Mouse (Mus musculus) cerebellum, postnatal 25 days (tissue): ENCODE measurements around the gene Hist1h4n.
"Not testable (repeated sequence)": the region's sequence is repeated elsewhere in the genome, so short reads cannot be mapped to it uniquely, and the experiment has no call there.

Source experiments
- DNase-seq, 2 experiments: peaks; one replicate each; pipeline ENCODE4 v3.0.0; 2021; ENCODE audit warnings: mixed read lengths in 2 of 2

The Hist1h4n gene

DNA sequence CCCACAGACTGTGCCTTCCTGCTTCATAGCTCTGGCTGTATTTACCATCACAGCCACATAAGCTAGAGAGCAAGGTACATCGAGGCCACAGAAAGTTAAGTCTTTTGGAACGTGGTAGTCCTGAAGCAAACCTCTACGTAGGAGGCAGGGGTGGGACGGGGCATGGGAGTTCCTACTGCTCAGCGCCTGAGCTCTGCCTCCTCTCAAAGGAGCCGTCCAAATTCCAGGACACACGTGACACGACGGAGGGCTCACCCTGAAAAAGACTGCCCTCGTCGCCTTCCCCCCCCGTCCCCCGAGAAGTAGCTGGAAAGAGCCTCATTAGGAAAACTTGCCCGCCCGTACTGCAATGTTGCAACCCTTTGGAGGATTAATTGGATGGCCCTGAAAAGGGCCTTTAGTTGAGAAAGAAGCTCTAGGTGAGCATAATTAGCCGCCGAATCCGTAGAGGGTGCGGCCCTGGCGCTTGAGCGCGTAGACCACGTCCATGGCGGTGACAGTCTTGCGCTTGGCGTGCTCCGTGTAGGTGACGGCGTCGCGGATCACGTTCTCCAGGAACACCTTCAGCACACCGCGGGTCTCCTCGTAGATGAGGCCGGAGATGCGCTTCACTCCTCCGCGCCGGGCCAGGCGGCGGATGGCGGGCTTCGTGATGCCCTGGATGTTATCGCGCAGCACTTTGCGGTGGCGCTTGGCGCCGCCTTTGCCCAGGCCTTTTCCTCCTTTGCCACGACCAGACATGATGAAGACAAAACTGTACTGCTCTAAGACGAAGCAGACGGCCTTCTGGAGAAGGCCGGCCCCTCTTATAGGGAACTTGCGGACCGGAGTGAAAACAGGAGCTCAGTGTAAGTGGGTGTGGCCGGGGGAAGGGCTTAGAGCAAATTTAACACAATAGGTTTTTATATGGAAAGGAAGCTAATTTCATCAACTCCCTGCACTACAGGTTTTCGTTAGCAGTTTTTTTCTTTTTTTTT is at the start of gene Hist1h4n:
Gene Hist1h4n (minus strand): TSS at position 779 of the 977 bp plus-strand sequence.
- DNase-seq = peak; percentile 35 to 41

DNA sequence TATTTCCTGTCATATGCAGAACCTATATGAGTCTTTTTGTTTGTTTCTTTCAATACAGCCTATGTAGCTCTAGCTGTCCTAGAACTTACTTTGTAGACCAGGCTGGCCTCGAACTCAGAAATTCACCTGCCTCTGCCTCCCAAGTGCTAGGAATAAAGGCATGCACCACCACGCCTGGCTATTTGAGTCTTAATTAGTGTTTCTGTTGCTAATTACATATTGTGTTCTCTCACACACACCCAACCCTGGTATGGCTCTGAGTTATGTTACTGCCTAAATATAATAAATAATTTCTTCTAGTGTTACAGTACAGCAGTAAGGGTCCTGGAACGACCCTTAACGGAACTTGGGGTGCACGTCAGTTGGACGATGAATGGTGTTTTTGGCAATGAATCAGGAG is 48.7 kb upstream of the Hist1h4n start:
- DNase-seq = no peak

DNA sequence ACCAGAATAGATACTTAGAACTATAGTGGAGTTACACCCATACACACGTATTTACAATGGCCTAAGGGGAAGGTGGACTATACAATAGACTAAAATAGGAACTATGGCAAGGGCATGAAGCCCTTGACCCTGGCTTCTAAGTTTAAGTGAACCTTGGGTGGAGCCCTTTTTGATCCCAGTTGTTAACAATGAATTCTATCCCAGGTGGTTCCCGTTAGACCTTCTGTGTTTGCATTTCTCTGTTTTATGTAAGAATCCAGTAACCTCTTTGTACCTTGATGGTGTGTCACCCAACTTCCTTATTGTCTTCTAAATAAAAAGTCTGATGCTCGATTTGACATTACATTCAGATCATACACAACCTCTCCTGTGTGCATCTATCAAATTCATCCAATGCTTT is 33.5 kb upstream of the Hist1h4n start:
- not testable (repeated sequence) for DNase-seq

DNA sequence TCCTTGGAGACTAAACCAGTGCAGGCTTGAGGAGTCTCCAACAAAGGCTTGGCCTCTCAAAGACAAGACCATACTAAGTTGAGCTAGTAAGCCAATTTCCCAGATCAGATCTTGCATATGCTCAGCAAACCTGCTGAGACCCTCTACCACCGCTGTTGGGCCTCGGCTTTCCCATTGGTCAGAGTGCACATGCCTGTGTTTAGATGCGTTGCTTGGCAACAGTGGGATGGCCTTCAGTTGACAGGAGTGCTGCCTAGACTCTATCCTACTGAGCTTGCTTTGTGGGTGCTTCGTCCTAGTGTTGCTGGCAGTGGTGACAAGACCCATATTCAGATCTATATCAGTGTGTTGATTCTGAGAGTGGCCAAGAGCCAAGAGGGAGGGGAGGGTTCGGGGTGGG is 29.6 kb upstream of the Hist1h4n start:
- DNase-seq = no peak

- peak; percentile 56 to 68 for DNase-seq
Observed at GRCm38 (mm10) chr13:21855698-21856162, 23.7 kb upstream of the Hist1h4n start.

- peak; percentile 91 to 92 for DNase-seq
Observed at GRCm38 (mm10) chr13:21855146-21855545, 23.1 kb upstream of the Hist1h4n start.

- DNase-seq = peak; percentile 17 to 58
Observed at GRCm38 (mm10) chr13:21852215-21852945, 20.4 kb upstream of the Hist1h4n start.

DNA sequence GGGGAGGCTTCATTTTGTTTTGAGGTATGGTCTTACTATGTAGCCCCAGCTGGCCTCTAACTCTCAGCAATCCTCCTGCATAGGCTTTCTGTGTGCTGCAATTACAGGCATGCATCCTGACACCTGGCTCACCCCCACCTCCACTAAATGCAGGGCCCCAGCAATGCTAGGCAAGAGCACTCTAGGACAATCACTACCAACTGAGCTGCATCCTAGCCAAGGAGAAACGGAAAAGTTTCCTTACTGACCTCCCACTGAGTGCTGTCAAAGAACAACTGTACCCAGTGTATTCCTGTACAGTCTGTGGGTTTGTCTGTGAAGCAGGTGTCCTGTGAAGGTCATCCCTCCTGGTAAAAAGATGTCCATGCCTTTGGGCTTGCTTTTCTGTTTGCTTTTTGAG is 18.7 kb upstream of the Hist1h4n start:
- DNase-seq = not testable (repeated sequence)

- DNase-seq = peak in 1 of 2 experiments; percentile 15
Observed at GRCm38 (mm10) chr13:21847883-21848282, 15.9 kb upstream of the Hist1h4n start.

- DNase-seq = not testable (repeated sequence)
Observed at GRCm38 (mm10) chr13:21846356-21846755, 14.4 kb upstream of the Hist1h4n start.

DNA sequence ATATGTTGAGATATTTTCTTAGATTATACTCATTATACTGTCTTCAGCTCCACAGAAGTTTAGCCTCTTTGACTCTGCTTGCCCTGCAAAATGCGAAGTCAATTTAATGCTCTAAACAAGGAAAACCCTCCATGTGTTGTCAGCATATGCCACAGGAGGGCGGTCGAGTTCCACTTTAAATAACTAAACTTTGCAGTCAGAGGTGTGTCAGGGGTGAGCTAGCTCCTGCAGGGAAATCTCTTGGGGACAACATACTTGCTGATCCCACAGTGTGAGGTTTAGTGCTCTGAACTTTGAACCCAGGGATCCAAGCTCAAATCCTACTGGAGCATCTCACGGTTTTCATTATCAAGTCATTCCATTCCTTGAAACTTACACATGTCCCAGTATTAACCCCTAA is 8.5 kb upstream of the Hist1h4n start:
- DNase-seq = not testable (repeated sequence)

DNA sequence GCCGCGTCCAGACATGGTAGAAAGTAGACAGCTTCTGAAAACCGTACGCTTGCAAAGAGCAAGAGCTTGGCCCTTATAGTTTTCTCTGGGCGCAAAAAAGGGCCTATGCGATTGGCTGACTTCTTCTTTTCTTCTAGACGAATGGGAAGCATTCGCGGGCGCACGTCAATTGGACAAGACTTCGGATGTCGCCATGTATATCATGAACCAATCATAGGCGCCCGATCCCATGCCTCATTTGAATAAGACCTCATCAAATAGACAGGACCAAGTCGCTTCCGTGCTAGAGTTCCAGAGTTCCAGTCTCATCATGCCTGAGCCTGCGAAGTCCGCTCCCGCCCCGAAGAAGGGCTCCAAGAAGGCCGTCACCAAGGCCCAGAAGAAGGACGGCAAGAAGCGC is 1.5 kb upstream of the Hist1h4n start, which contains the start of the genes Hist1h2ap and Hist1h2br:
Gene Hist1h2ap (minus strand): TSS at position 47 of the 400 bp plus-strand sequence.
Gene Hist1h2br (plus strand): TSS at position 283 of the 400 bp plus-strand sequence.
- not testable (repeated sequence) for DNase-seq

DNA sequence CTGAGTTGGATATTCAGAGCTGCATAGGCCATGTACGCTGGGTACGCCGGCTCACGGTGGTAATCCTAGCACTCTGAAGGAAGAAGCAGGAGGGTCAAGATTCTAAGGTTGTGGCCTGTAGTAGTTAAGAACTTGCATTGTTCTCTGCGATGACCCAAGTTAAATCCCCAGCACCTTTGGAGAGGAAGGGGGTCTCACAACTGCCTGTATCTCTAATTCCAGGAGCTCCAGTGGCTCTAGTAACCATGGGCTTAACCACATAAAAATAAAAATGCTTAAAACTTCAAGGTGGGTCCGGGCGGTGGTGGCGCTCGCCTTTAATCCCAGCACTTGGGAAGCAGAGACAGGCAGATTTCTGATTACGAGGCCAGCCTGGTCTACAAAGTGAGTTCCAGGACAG is 1.7 kb downstream of the Hist1h4n start:
- no peak for DNase-seq

- no peak for DNase-seq
Observed at GRCm38 (mm10) chr13:21828511-21828910, 3.5 kb downstream of the Hist1h4n start.

DNA sequence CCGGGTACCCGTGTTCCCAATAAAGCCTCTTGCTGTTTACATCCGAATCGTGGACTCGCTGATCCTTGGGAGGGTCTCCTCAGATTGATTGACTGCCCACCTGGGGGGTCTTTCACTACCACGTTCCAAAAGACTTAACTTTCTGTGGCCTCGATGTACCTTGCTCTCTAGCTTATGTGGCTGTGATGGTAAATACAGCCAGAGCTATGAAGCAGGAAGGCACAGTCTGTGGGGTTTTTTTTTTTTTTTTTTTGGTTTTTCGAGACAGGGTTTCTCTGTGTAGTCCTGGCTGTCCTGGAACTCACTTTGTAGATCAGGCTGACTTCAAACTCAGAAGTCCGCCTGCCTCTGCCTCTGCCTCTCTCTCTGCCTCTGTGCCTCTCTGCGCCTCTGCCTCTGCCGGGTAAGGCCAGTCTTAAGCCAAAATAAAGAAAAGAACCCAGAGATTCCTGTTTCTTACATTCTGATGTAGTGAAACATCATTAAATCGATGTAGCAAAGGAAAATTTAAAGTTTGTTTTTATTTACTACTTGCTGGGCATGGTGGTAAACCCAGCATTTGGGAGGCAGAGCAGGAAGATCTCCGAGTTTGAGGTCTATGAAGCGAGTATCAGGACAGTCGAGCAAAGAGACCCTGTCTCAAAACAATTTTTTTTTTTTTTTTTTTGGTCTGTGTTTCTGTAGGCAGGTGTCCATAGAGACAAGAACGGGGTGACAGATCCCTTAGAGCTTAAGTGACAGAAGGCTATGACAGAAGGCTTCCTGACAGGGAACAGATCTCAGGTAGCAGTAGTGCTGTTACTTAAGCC is 11.7 kb downstream of the Hist1h4n start:
- DNase-seq = not testable (repeated sequence)

GRCm38 (mm10) chr13:21812092-21812491 is 19.9 kb downstream of the Hist1h4n start:
- not testable (repeated sequence) for DNase-seq

DNA sequence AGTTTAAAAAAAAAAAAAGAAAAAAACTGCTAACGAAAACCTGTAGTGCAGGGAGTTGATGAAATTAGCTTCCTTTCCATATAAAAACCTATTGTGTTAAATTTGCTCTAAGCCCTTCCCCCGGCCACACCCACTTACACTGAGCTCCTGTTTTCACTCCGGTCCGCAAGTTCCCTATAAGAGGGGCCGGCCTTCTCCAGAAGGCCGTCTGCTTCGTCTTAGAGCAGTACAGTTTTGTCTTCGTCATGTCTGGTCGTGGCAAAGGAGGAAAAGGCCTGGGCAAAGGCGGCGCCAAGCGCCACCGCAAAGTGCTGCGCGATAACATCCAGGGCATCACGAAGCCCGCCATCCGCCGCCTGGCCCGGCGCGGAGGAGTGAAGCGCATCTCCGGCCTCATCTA is 20.5 kb downstream of the Hist1h4n start, which contains the start of gene Hist1h4m:
Gene Hist1h4m (plus strand): TSS at position 208 of the 400 bp plus-strand sequence.
- DNase-seq = peak; percentile 52 to 54

DNA sequence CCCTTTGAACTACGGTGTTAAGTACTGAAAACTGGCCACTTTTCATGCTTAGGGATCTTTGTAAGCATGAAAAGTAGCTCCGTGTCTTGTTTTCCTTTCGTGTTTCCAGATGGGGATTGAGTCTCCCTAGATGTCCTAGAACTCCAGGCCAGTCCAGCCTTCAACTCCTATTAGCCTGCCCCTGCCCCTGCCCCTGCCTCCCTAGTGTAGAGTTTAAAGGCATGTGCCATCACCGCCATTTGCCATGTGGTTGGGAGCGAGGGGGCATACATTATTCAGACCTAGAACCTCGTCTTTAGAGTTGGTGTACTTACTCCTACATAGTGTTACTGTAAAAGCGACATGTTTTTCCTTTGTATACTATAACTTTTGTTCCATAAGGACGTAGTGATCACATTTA is 20.9 kb downstream of the Hist1h4n start:
- DNase-seq = not testable (repeated sequence)

GRCm38 (mm10) chr13:21810073-21810472 is 21.9 kb downstream of the Hist1h4n start, which contains the start of the genes Hist1h2bq and Hist1h2ao:
Gene Hist1h2bq, minus strand, starts transcription at chr13:21810197.
Gene Hist1h2ao, plus strand, starts transcription at chr13:21810465.
- DNase-seq = not testable (repeated sequence)

- DNase-seq = not testable (repeated sequence)
Observed at GRCm38 (mm10) chr13:21803058-21803457, 28.9 kb downstream of the Hist1h4n start.

GRCm38 (mm10) chr13:21797163-21797562 is 34.8 kb downstream of the Hist1h4n start:
- DNase-seq = not testable (repeated sequence)

DNA sequence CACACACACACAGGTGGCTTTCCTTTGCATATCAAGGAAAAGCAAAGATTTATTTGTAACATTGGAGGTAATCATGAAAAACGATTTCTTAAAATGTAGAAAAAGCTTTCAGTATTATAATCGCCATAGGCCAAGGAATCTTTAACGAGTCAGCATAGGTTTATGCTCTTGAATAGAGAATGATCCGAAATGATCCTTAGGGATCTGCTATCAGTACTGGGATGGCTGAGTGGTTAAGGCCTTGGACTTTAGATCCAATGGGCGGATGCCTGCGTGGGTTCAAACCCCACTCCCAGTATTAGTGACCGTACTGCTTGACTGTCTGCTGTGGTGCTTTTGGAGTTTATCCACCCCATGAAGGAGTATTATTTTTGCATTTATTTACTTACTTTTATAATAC is 36.4 kb downstream of the Hist1h4n start:
- no peak for DNase-seq
